Mouse (Mus musculus) lung, embryonic 14.5 days (tissue): ENCODE data around the gene Myo10. TPM values are rescaled to one million over a fixed set of nuclear protein-coding genes. Genes with fewer than 3 reads are reported as not detected.

ENCODE experiments used
- ATAC-seq: fragments of 200-750 bp; cut with Nextera tagmentation; 2 replicates; pipeline ENCODE4 v1.8.0; 2017; ENCODE audit warnings: mild to moderate bottlenecking, moderate TSS enrichment, moderate library complexity; ENCODE audit not compliant: insufficient read depth
- DNase-seq: peaks from one replicate; pipeline ENCODE4 v3.0.0-alpha.2; 2015
- H3K27ac ChIP-seq: fragments of 300-500 bp; sonication (generic); 2 replicates; pipeline ENCODE4 v1.5.1; 2014; ENCODE audit warnings: low read depth, mild to moderate bottlenecking, moderate library complexity
- H3K27me3 ChIP-seq: fragments of 300-500 bp; sonication (generic); 2 replicates; pipeline ENCODE4 v1.6.1; 2014; ENCODE audit warnings: low read length, control low read depth; ENCODE audit not compliant: insufficient read depth
- H3K36me3 ChIP-seq: fragments of 300-500 bp; sonication (generic); 2 replicates; pipeline ENCODE4 v1.6.1; 2014; ENCODE audit warnings: control low read depth; ENCODE audit not compliant: insufficient read depth
- H3K4me1 ChIP-seq: fragments of 300-500 bp; sonication (generic); 2 replicates; pipeline ENCODE4 v1.6.1; 2014; ENCODE audit warnings: antibody characterized with exemption, control low read depth; ENCODE audit not compliant: insufficient read depth
- H3K4me2 ChIP-seq: fragments of 300-500 bp; sonication (generic); 2 replicates; pipeline ENCODE4 v1.6.1; 2014; ENCODE audit warnings: mild to moderate bottlenecking
- H3K4me3 ChIP-seq: fragments of 300-500 bp; sonication (generic); 2 replicates; pipeline ENCODE4 v1.5.1; 2014; ENCODE audit warnings: low read depth, low read length
- H3K9ac ChIP-seq: fragments of 300-500 bp; sonication (generic); 2 replicates; pipeline ENCODE4 v1.6.1; 2014
- H3K9me3 ChIP-seq: fragments of 300-500 bp; sonication (generic); 2 replicates; pipeline ENCODE4 v1.6.1; 2016; ENCODE audit warnings: low read depth, low read length, control low read depth
- CTCF ChIP-seq: IDR thresholded peaks from 2 replicates; pipeline ENCODE4 v1.5.1; 2016; ENCODE audit warnings: antibody characterized with exemption, low read depth
- WGBS: fragments of 180-500 bp; shearing (Covaris S2); extraction: QIAGEN DNeasy Blood & Tissue Kit; methylation state at CpG from one replicate; pipeline ENCODE4 v1.1.7; 2014; 5-methylcytosine and 5-hydroxymethylcytosine counted together
- polyA plus RNA-seq: library from polyadenylated mRNA; unstranded; fragments of >200 nt; fragmentation: Nextera tagmentation; extraction: Ambion mirVana; gene quantifications from 2 replicates; pipeline ENCODE4 v1.2.1, GENCODE M21; 2014

Gene Myo10
- polyA plus RNA-seq, 1 experiment from 2014 or later, result 54.8 TPM

DNA sequence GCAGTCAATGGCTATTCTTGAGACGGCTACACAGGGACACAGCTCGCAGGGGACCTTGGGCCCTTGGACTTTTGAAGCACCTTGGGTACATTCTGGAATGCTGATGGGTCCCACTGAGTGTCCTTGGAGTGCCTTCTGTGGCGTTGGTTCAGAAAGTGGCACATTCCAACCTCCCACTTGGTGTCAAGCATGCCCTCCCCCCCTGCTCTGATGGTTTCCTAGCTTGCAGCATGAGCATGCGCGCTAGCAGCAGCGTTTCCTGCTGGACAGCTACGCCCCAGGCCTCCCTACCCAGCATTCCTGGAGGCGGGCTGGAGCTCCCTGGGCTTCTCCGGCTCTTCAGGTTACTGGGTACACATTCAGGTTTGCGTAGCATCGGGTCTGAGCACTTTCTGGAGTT lies 228.2 kb downstream of the Myo10 start:
- H3K4me1 ChIP-seq, result no peaks in the 10 kb centered on the region
- H3K27ac ChIP-seq, result no peak overlapping the region
- DNase-seq (peak; percentile 65), ATAC-seq (peak; percentile 84)
- no peaks in the 10 kb centered on the region for H3K36me3 ChIP-seq
- H3K4me3 ChIP-seq, result no peak overlapping the region
- no peaks in the 10 kb centered on the region for H3K27me3 ChIP-seq
- 52% methylated on average over 11 of the region's 11 CpGs for WGBS
- H3K9me3 ChIP-seq, result no peaks in the 10 kb centered on the region
- H3K9ac ChIP-seq, result no peak overlapping the region
- no peak overlapping the region for H3K4me2 ChIP-seq
- no peak for TF ChIP-seq CTCF

DNA sequence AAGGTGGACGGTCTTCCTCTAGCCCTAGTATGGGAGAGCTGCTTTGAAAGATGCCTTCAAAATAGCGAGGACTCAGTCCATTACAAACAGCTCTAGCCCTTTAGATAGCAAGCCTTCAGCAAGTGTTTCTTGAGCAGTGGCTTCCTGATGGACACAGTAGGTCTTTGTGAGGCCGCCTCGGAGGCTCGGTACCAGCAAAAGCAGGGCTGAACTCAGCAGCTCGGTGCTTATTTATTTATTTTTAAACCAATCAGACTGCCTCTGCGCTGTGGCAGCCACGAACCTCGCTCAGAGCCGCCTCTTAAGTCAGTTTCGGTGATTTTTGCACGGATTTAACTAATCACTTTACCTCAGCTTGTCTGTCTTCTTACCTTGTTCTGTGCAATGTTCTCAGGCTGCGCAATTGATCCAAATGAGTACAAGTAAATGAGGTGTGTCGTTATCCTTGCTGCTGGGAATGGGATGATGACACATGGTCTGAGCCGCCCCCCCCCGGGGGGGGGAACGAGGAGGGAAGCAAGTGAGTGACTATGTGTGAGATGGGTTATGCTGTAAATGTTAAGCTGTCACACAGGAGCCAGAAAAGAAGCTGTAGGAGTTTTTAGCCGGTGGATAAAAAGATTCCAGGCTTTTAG lies 232.1 kb downstream of the Myo10 start:
- H3K4me2 ChIP-seq, result peak overlapping the region; percentile 25; the same call in 1 of the 2 replicates
- no peak overlapping the region for H3K27ac ChIP-seq
- H3K9me3 ChIP-seq, result no peaks in the 10 kb centered on the region
- TF ChIP-seq CTCF, result no peak
- no peak overlapping the region for H3K4me3 ChIP-seq
- WGBS, result 36% methylated on average over 18 of the region's 18 CpGs
- H3K36me3 ChIP-seq, result no peaks in the 10 kb centered on the region
- H3K27me3 ChIP-seq, result no peaks in the 10 kb centered on the region
- DNase-seq, result no peak
- ATAC-seq, result no peak
- no peaks in the 10 kb centered on the region for H3K4me1 ChIP-seq
- H3K9ac ChIP-seq, result no peak overlapping the region

DNA sequence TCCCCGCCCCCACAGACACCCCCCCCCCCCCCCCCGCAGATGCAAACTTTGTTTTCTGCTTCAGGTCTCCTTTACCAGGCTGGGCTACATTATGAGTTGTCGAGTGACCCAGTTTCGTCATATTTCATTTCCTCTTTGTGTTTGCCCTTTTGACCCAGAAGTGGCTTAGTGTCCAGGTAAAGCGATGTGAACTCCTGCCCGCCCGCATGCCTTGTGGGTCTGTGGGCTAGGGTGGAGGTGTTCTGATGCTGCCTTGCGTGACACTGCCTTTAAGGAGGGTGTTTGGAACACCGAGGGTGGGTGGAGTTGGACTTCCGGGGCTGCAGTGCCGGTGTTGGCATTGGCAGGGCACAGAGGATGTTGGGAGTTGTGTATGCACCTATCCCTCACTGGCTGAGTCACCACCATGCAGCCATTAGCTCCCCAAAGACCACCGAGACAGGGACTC lies 236.3 kb downstream of the Myo10 start:
- Histone ChIP-seq H3K4me3 (no peak overlapping the region), H3K4me2 (no peak overlapping the region), H3K9me3 (no peaks in the 10 kb centered on the region), H3K4me1 (no peaks in the 10 kb centered on the region), H3K27me3 (no peaks in the 10 kb centered on the region), H3K9ac (no peak overlapping the region), H3K27ac (no peak overlapping the region), H3K36me3 (no peaks in the 10 kb centered on the region)
- DNase-seq (no peak), ATAC-seq (no peak)
- WGBS, result 50% methylated on average over 11 of the region's 12 CpGs
- TF ChIP-seq CTCF, result no peak

- Histone ChIP-seq H3K27ac (no peak overlapping the region), H3K4me3 (no peak overlapping the region), H3K36me3 (no peaks in the 10 kb centered on the region), H3K4me1 (no peaks in the 10 kb centered on the region), H3K9me3 (no peaks in the 10 kb centered on the region), H3K27me3 (no peaks in the 10 kb centered on the region), H3K9ac (no peak overlapping the region), H3K4me2 (no peak overlapping the region)
- no peak for TF ChIP-seq CTCF
- DNase-seq (no peak), ATAC-seq (no peak)
- WGBS, result 42% methylated on average over 3 of the region's 3 CpGs
Observed at GRCm38 (mm10) chr15:25859469-25859868, 237.1 kb downstream of the Myo10 start.

DNA sequence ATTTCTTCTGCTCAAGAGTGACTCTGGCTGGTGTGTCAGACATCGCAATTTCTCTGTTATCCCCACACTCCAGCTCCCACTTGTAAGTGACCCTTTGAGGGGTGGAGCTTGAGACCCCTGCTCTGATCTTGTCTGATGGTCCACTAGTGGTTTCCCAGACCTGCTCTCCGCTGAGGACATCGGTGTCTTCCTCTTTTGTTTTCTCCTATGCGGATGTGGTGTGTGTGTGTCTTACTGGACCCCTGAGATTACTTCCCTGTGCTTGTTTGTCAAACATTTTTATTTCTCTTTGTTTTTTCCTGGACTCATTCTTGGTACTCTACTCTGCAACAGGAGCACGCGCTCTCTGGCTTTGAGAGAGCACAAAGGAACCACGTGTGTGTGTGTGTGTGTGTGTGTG lies 239.6 kb downstream of the Myo10 start:
- Histone ChIP-seq H3K4me2 (no peak overlapping the region), H3K9ac (no peak overlapping the region), H3K27me3 (no peaks in the 10 kb centered on the region), H3K36me3 (no peaks in the 10 kb centered on the region), H3K9me3 (no peaks in the 10 kb centered on the region), H3K4me3 (no peak overlapping the region), H3K4me1 (no peaks in the 10 kb centered on the region), H3K27ac (no peak overlapping the region)
- 73% methylated on average over 7 of the region's 7 CpGs for WGBS
- ATAC-seq, result no peak
- no peak for DNase-seq
- TF ChIP-seq CTCF, result no peak

Other genes starting within 250 kb of the Myo10 start
- gene Basp1, start 208.8 kb upstream of the Myo10 start, polyA plus RNA-seq, result 34.5 and 37.8 TPM in 2 replicates
- 5.0 and 6.0 TPM in 2 replicates for gene Retreg1, start 220.7 kb downstream of the Myo10 start, polyA plus RNA-seq